Mouse (Mus musculus) 416B (cell line): Measurements from ENCODE around the gene Gm20388.
A peak's percentile ranks its signal among the peaks of the same experiment; 100 is the strongest.

Source experiments
- DNase-seq: peaks from one replicate; pipeline ENCODE4 v3.0.0; 2011; ENCODE audit warnings: low read depth

Gene Gm20388

DNA sequence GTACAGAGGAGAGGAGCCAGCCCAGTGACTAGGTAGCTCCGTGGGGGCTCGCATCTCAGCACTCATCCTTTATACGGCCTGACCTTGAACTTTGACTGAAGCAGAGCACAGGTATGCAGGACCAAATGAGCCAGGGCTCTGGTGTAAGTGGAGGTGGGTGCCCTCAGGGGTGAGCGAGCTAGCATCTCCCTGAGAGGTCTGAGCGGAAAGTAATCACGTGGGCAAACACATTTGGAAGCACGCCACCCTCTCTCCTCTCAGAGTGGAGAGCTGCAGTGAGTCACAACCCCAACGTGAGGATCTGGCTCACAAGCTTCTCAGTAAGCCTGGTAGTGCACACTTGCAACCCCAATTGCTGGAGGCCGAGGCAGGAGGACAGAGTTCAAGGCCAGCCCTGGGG lies 2731.4 kb downstream of the Gm20388 start:
- DNase-seq, result no peak

GRCm38 (mm10) chr8:122644175-122644954 lies 2733.7 kb downstream of the Gm20388 start:
- no peak for DNase-seq

GRCm38 (mm10) chr8:122646337-122646736 lies 2735.7 kb downstream of the Gm20388 start:
- DNase-seq, result no peak

- peak; percentile 55 for DNase-seq
These were observed 2737.7 kb downstream of the Gm20388 start for GRCm38 (mm10) chr8:122648192-122648970.

DNA sequence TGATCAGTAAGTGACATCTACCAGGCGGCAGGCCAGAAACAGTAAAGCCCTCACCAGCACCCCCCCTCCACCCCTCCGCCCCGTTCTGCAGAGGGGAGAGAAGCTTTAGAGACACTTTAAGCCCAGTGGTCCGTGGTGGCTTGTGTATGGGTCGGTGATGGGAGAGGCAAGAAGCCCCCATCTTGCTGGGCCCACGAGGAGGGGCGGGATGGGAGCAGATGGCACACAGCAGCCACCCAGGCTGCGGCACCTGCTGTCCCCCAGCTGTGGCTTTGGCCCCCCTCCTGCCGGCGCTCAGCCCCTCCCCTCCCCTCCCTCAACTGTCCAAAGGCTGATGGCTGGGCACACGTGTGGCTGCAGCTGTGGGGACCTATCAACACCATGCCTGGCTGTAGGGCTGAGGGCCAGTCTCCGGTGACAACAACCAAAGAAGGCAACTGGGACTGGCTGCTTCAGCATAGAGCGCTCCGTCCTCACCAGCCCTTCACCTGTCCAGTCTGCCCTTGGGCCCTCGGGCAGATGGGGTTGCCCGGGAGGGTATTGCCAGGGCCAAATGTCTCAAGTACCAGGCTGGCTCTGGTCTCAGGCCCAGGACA lies 2740.8 kb downstream of the Gm20388 start:
- no peak for DNase-seq

GRCm38 (mm10) chr8:122652643-122653042 lies 2742.0 kb downstream of the Gm20388 start:
- peak; percentile 54 for DNase-seq

DNA sequence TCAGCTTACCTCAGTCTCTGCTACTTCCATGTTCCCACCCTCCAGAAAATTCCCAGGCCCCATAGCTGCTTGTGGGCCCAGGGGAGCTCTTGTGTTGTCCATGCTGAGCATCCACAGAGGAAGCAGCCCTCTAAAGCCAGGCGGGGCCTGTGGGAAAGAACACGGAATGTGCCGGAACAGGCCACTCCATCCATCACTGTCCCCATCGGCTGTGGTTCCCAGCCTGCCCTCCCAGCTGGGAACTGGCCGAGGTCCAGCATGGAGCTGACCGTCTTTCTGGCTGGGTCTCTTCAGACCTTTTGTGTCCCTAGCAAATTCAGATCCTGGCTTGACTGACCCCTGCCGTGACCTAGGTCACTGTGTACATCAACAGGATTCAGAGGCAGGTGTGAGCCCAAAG lies 2744.1 kb downstream of the Gm20388 start:
- no peak for DNase-seq

DNA sequence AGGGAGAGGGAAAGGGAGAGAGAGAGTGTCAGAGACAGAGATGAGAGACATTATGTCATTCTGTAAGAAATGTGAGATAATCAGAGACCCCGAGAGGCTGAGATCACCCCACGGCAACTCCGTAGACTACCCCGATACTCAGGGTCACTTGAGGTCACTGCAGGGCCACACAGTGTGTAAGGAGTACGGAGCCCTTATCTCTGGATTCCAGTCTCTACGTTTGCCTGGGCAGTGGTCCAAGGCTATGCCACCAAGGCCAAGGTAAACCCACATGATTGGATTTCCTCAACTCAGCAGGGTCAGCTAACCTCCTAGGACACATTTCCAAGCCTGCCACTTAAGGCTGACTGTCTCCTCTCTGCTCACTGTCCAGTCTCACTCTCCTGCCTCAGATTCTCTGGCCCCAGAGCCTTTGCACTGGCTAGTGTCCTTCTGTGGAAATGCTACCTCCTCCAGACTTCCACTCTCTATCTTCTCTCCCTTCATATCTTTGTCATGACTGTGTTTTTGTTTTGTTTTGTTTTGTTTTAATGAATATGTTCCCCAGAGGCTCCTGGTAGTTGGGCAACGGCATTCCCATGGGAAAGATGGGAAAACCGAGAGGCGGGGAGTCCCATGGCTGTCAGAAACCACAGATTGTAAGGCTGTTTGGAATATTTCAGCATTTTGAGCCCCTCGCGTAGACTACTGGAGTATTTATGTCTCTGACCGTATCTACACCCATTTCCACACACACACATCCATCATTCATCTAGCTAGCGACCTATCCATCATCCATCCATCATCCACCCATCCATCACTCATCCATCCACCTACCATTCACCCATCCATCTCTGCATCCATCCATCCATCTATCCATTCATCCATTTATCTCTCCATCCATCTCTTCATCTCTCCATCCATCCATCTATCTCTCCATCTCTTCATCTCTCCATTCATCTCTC lies 2745.7 kb downstream of the Gm20388 start:
- peak; percentile 98 for DNase-seq

DNA sequence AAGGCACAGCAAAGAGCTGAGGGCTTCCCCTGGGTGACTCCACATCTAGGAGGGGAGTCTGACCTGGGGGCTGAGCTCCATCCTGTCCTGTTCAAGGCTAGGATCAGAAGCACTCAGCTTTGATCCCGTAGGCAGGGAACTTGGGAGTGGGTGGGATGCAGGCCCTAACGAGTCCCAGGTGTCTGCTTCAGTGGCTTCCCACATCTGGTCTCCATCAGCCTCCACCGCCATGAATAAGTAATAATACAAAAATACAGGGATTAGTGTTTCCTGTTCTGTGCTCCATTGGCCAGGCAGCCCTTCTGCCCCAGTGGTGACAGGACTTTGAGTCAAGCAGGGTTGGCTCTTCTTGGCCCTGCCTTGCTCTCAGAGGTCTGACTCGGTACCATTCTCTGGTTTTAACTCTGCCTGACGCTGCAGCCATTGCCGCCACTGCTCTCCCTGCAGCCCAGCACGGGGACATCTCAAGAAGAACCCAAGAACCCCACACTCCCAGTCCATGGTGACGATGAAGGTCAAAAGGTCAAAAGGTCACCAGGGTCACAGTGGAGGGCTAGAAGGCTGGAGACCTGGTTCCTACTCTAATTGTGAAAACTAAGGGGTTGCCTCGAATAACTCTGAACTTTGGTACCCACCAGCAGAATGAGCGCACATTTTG lies 2747.6 kb downstream of the Gm20388 start:
- no peak for DNase-seq

GRCm38 (mm10) chr8:122658807-122659160 lies 2748.1 kb downstream of the Gm20388 start:
- DNase-seq, result no peak

DNA sequence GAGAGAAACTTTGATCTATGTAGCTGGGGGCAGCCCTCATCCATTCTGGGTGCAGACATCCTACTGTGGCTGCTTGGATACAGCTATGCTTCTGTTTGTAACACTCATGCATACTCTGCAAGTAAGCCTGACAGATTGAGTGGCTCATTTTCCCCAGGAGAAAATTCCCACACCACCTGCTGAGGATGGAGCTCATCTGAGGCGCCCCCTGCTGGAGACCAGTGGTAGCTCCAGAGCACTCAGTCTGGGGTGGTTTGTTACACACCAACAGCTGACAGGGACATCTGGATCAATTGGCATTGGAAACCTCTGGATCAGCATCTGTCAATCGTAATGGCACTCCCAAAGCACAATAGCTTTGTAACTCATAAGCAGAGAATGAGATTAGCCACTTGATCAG lies 2749.4 kb downstream of the Gm20388 start:
- no peak for DNase-seq

GRCm38 (mm10) chr8:122661138-122661537 lies 2750.5 kb downstream of the Gm20388 start:
- no peak for DNase-seq

DNA sequence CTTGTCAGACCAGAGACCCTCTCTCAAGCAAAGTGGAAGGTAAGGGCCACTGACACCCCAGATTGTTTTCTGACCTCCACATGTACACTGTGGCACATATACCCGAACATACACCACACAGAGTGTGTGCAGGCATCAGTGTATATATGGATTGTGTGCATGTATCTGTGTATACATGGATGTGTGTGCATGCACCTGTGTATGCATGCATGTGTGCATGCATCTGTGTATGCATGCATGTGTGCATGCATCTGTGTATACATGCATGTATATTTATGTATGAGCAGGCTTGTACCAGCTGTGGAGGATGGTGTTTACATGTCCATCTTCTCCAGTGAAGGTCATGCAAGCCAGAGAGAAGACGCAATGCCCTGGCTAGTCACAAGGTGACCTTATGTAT lies 2751.3 kb downstream of the Gm20388 start:
- DNase-seq, result no peak

DNA sequence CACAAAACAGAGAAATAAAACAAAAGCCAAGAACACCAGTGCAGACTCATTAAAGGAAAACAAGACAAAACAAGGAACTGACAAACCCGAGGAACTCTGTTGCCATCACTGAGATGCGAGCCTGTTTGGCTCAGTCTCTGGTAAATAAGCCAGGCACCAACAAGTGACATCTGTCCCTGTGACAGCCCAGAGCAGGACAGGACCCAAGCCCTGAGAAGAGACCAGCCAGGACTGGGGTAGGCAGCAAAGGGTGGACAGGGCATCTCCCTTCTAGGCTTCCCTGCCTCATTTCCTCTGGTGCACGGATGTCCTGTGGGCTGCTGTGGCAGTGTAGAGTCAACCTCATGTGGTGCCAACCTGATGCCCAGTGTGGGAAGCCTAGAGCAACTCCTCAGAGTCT lies 2752.5 kb downstream of the Gm20388 start:
- DNase-seq, result no peak

GRCm38 (mm10) chr8:122663670-122664069 lies 2753.0 kb downstream of the Gm20388 start:
- DNase-seq, result no peak

DNA sequence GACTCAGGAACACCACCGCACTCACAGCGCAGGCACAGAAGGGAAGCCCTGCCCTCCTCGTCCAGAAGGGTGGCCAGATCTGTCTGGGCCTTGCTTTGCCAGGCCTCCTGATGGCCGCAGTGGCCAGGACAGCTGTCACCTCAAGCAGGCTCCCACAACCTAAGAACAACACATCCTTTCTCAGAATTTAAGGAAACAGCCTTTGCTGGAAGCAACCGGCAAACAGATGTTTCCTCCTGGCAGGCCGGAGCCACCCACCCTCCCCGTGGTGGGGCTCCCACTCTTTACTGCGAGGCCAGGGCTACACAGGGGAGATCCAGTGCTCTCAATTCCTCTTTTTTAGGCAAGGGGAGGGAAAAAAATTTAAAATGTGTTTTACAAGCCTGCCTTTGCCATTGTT lies 2754.6 kb downstream of the Gm20388 start:
- peak; percentile 90 for DNase-seq

DNA sequence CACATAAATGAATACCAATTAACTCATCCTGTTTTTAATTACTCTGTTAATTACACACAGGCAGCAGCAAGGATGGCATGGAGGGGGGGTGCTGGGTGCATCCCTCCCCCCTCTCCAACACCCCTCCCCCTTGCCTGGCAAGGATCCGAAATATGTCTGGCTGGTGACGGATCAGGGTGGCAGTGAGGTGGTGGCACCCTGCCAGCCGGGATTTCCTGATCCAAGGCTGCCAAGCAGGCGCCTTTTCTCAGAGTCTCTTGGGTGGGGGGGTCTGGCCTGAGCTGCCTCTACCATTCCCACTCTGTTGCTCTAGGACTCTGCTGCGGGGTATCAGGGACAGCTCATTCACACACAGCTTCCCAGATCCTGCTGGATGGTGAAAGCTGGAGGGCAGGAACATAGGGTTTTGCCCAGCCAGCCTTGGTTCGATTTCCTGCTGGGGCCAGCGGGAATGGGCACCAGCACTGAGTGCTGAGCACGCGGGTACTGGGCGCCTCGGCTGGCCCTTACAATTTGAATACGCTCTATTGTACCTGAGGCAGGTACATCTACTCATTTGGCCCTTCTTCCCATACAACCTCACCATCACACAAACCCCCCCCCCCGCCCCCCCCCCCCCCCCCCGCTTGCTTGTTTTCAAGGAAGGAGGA lies 2755.2 kb downstream of the Gm20388 start:
- peak; percentile 77 for DNase-seq

GRCm38 (mm10) chr8:122666338-122666764 lies 2755.7 kb downstream of the Gm20388 start:
- peak; percentile 71 for DNase-seq

GRCm38 (mm10) chr8:122666827-122667226 lies 2756.2 kb downstream of the Gm20388 start:
- DNase-seq, result peak; percentile 72

DNA sequence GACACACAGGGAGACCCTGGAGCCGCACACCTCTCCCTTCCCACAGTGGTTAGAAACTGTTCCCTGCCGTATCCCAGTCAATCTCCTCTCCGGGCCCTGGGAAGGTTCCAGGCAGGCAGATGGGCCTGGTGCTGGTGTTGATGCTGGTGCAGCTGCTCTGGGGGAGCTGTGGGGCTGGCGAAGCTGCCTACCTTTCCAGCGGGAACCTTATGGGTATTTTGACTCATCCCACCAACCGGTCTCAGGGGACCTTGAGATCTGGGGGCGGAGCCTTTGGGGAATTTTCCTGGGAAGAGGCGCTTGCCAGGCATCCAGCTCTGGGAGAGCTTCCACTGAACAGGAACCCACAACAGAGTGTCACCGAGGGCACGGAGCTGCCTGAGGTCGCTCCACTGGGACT lies 2757.2 kb downstream of the Gm20388 start:
- DNase-seq, result no peak

DNA sequence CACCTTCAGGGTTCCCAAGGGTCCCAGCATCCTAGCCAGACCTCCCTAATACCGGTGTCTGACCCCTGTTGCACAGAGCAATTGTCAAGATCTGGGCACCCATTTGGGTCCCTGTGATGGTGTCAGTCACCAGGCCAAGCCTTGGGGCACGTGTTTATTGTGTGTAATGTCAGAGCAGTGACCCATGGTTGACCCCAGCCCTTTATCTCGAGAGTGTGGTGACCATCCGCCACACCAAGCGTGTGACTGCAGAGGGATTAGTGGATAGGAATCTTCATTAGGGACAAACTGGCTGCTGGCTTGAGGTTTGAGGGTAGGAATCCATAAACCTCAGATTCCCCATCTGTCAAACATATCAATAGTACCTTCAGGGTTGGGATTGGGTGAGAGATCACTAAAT lies 2758.7 kb downstream of the Gm20388 start:
- DNase-seq, result no peak
